Mouse (Mus musculus): ENCODE results near the gene Cdhr5.

GRCm38 (mm10) chr7:141226535-141226934, 50.1 kb downstream of the Cdhr5 start:
- TF ChIP-seq CTCF (IDR thresholded peaks at IDR 0.05) (0 out of 2 replicates have a peak, but pooled peaks have one; percentile 6), EP300 (IDR thresholded peaks at IDR 0.05) (no peak)
